Mouse (Mus musculus): ENCODE results near the gene Tnip1. TPM values are rescaled to one million over a fixed set of nuclear protein-coding genes. Genes with fewer than 3 reads are reported as not detected.
A peak's percentile ranks its signal among the peaks of the same experiment; 100 is the strongest.
"Not testable (repeated sequence)": the region's sequence is repeated elsewhere in the genome, so short reads cannot be mapped to it uniquely, and the experiment has no call there.

Tnip1 gene
- total RNA-seq, 2 experiments from 2014 or later, result 35.2 to 39.0 TPM

- DNase-seq (ENCODE audit: low spot score in 2 of 2), result no peak
Observed at GRCm38 (mm10) chr11:54972789-54973188, 10.1 kb upstream of the Tnip1 start.

DNA sequence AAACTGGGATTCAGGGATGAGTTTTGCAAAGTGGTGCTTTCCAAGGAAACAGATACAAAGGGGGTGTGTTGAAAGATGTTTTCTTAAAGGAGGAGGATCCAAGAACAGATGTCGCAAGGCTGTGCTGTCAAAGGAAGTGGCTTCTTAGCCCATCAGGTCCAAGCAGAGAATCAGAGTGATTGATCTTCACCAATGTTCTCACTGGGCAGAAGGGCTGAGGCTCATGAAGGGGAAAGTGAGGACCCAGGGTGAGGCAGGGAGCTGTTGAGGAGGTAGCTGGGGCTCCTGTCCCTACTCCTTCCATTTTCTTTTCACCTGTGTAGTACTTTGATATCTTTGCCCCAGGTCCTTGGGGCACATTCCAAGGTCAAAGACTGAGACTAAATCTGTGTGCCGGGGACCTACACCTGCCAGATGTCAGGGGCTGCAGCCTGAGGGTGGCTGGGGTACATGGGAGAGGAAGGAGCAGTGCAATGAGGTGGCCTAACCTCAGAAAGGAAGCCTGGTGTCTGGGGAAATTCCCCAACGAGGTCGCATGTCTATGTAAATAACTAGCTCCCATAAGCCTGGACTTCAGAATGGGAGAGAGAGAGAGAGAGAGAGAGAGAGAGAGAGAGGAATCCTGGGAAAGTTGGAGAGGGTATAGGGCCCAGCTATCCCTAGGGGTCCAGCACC is 9.5 kb upstream of the Tnip1 start:
- DNase-seq (ENCODE audit: low spot score in 2 of 2), result no peak

- no peak for DNase-seq (ENCODE audit: low spot score in 2 of 2)
Observed at GRCm38 (mm10) chr11:54971365-54972048, 8.8 kb upstream of the Tnip1 start.

DNA sequence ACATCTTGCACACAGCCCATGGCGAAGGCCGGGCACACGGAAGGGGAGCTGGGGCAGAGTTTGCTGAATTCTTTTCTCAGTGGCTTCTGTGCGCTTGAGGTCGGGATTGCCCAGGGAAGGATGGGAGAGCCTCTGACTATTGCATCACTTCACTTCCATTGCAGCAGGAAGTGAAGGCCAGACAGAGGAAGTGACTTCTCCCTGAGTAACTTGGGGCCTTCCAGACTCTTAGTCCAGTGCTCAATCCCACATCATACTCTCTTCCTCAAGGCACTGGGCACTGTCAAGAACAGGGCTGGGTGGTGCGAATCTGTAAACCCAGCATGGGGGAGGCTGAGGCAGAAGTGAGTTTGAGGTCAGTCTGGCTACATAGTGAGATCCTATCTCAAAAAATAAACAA is 2.5 kb upstream of the Tnip1 start:
- no peak for DNase-seq (ENCODE audit: low spot score in 2 of 2)

GRCm38 (mm10) chr11:54961921-54962320 is 796 bp downstream of the Tnip1 start:
- no peak for DNase-seq (ENCODE audit: low spot score in 2 of 2)

GRCm38 (mm10) chr11:54961164-54961850 is 1.4 kb downstream of the Tnip1 start:
- no peak for DNase-seq (ENCODE audit: low spot score in 2 of 2)

GRCm38 (mm10) chr11:54960251-54960650 is 2.5 kb downstream of the Tnip1 start:
- DNase-seq (ENCODE audit: low spot score in 2 of 2), result no peak

DNA sequence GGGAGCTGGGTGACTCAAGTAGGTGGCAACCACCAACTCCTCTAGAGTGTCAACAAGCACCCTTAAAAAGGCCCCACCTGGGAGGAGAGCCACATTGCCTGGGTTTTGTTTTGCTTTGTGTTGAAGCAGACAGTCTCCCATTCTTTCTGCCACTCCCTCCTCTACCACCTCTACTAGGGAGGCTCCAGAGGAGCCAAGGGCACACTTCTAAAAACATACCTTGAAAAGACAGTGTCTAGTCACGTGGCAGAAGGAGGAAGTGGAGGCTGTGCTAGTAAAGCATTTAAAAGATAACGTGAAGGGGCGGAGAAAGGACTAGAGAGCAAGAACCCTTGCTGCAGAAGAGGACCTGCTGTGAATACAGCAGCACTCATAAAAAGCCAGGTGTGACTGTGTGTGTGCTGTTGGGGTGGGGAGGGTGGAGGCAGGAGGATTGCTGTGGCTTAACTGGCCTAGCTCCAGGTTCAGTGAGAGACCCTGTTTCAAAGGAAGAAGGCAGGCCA is 4.1 kb downstream of the Tnip1 start:
- DNase-seq (ENCODE audit: low spot score in 2 of 2), result no peak

GRCm38 (mm10) chr11:54957708-54958107 is 5.0 kb downstream of the Tnip1 start:
- DNase-seq (ENCODE audit: low spot score in 2 of 2), result not testable (repeated sequence)

- no peak for DNase-seq (ENCODE audit: low spot score in 2 of 2)
Observed at GRCm38 (mm10) chr11:54956912-54957311, 5.8 kb downstream of the Tnip1 start.

DNA sequence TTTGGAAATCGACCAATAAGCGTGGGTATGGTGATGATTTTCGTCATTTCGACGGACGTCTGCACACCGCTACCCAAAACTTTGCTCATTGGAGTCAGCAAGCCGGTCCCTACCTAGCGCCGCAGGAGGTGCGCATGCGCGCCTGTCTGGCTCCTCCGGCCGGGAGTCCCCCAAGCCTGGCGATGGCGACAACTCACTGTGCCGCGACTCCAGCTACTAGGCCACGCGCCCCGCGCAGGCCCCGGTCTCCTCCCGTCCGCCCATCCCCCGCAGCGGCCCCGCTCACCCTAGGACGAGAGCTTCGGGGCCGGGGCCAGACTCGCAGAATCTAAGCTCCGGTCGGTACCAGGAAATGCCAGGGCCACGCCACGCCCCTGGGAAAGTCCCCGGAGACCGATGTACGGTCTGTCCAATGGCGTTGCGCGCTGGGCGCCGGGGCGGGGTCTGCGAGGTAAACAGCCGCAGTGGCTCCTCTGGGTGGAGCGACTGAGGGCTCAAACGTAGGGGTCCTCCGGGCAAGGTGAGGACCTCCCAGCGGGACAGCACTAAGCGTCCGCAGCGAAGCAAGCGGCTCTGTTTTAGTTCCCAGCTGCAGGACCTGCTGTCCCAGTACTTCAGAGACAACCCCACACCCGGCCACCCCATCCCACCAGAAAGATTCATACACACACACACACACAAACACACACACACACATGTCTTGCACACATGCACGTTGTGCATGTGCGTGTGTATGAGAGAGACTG is 6.8 kb downstream of the Tnip1 start:
- DNase-seq (ENCODE audit: low spot score in 2 of 2), result peak; percentile 97 to 99

DNA sequence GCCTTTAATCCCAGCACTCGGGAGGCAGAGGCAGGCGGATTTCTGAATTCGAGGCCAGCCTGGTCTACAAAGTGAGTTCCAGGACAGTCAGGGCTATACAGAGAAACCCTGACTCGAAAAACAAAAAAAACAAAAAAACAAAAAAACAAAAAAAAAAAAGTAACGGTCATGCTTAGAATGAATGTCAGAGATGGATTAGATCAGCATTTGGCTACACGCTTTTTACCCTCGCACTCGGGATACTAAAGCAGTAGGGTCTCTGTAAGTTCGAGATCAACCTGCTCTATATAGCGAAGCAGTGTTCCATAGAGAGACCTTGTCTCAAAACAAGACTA is 7.3 kb downstream of the Tnip1 start:
- DNase-seq (ENCODE audit: low spot score in 2 of 2), result not testable (repeated sequence)

DNA sequence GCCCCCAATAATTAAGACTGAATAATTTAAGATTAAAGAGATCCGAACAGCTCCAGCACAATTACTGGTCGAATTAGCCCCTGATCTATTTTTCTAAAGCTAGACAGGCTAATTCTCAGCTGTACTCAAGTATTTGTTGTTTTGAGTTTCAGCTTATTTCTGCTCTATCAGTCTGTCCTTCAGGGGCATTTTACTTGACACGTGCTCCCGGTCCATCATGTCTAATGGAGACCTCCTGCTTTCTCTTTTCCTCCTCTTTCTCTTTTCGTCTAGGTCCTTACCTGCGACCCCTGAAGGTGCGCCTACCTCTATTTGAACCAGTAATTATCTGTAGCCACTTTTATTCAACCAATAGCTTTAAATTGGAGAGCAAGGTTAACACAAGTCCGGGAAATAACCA is 8.0 kb downstream of the Tnip1 start:
- no peak for DNase-seq (ENCODE audit: low spot score in 2 of 2)

GRCm38 (mm10) chr11:54953993-54954446 is 8.7 kb downstream of the Tnip1 start:
- peak in 1 of 2 experiments; percentile 48 for DNase-seq (ENCODE audit: low spot score in 2 of 2)

- DNase-seq (ENCODE audit: low spot score in 2 of 2), result no peak
Observed at GRCm38 (mm10) chr11:54952651-54953050, 10.1 kb downstream of the Tnip1 start.

DNA sequence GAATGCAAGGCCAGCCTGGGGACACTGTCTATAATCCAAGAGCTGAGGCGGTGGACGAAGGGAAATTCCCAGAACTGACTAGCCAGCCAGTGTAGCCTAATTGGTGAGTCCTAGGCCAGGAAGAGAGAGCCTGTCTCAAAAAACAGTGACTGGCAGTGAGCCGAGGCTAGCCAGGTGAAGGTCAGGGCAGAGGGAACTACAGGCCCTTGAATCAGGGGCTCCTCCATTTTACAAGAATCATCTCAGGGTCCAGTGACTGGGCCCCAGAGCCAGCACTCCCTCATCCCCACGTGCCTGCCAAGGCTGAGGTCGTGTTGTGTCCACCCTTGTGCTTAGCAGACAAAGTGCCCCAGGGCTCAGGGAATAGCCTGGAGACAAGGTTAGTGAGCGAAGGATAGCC is 12.0 kb downstream of the Tnip1 start:
- no peak for DNase-seq (ENCODE audit: low spot score in 2 of 2)

DNA sequence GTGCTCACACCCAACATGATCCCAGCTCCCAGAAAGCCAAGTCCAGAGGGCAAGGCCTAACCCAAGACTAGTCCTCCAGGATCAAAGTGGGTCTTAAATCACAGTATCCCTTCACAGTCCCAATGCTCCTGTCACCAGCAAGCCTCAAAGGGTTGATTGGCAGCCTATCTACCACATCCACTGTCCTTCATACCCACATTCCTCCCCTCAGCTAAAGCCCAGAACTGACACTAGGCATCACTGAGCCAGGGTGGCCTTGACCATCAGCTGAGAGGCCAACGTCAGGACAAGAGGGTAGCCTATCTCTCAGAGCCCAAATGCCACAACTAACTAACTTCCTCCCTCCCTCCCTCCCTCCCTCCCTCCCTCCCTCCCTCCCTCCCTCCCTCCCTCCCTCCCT is 13.0 kb downstream of the Tnip1 start:
- no peak for DNase-seq (ENCODE audit: low spot score in 2 of 2)

DNA sequence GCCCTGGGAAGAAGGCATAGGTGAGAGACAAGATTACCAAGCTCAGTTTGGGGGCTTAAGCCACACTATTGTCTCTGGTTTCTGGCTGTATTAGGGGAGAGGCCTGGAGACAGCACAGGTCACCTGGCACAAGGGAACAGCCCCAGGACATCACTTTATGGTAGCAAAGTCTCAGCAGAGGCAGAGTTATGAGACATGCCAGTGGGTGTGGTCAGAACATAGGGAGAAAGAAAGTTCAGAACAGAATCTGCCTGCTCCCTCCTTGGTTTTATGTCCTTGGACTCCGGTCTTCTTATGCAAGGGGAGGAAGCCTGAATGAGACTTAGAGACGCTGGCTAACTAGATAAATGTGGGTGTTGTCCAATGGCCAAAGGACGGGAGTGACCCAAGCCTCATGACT is 18.0 kb downstream of the Tnip1 start:
- DNase-seq (ENCODE audit: low spot score in 2 of 2), result no peak

GRCm38 (mm10) chr11:54940056-54940455 is 22.7 kb downstream of the Tnip1 start:
- no peak for DNase-seq (ENCODE audit: low spot score in 2 of 2)

- DNase-seq (ENCODE audit: low spot score in 2 of 2), result no peak
Observed at GRCm38 (mm10) chr11:54939501-54939900, 23.2 kb downstream of the Tnip1 start.

DNA sequence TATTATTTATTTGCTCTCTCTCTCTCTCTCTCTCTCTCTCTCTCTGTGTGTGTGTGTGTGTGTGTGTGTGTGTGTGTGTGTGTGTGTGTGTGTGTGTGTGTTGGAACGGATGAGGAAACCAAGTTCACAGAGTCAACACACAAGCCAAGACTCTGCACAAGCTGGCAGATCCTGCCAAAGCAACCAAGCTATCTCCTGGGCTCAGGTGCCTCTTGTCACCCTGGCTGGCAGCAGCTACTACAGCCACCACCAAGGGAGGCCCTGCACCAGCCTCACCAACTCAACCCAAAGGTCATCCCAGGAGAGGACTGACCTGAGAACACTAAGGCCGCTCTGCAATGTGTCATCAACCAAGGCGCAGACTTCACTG is 26.0 kb downstream of the Tnip1 start:
- no peak for DNase-seq (ENCODE audit: low spot score in 2 of 2)

Data from layer of hippocampus, adult 18-20 months (tissue).